7 mouse cellular contexts compared by ENCODE assay signal in the genomic region with DNA sequence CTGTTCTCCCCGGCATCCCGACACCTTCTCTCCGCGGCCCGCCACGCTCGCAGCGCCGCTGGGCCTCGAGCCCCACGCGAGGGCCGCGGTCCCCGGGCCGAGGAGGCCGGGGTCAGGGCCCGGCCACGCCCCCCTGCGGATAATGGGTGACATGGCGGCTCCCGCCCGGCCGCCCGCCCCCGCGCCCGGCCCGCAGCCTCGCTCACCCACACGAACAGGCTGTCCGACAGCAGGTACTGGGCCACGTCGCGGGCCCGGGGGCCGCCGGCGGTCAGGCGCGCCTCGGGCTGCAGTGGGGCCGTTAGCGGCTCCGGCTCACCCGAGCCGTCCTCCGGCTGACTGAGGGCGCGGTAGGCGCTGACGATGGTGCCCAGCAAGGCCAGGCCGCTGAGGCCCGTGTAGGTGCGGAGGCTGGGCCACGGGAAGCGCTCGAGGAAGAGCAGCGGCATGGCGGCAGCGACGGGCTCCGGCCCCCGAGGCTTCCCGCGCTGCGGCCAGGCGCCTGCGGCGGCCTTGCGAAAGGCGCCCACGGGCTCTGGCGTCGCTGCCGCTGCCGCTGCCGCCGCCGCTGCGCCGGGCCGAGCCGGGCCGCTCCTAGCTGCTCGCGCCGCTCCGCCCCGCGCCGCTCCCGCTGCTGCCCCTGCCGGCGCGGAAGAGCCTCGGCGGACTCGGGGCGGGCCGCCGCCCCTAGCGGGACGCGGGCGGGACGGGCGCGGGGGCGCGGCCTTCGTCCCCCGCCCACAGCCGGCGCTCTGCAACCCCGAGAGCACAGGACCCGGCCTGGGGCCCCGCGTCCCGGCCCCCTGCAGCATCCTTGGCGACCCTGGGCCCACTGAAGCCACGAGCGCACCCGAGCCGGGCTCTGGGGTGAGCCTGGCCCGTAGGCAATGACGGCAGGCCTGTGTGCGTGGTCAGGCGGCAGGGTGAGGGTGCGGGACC. TPM values are rescaled to one million over a fixed set of nuclear protein-coding genes. Genes with fewer than 3 reads are reported as not detected.
DNase-seq lines count a peak whose midpoint lies in the region; ATAC-seq lines count a peak whose summit lies in the region.

Gene Amfr, minus strand, starts transcription at position 830 of the 939 bp plus-strand sequence.

- H3K36me3 ChIP-seq in midbrain, embryonic 11.5 days (ENCODE audit: control insufficient read depth, insufficient read depth, low read length) = no peaks in the 10 kb centered on the region

- ATAC-seq in inflammation-experienced regulatory T-cells, adult 6 months = peak; percentile 68
- ATAC-seq in midbrain, embryonic 11.5 days (ENCODE audit: low FRiP score) = peak; percentile 93

- intact Hi-C loops in gastrocnemius, postnatal 14 days (cut with DNase I; ENCODE audit: low total_unique reads) = no loop called here
- intact Hi-C loops in left cerebral cortex, postnatal 4 days (cut with DNase I) = no loop called here

- peak within 1 kb of the TSS; percentile 92 for H3K4me3 ChIP-seq in midbrain, embryonic 11.5 days (ENCODE audit: low read depth, low read length)

- H3K4me1 ChIP-seq in midbrain, embryonic 11.5 days (ENCODE audit: control insufficient read depth, insufficient read depth, low read length) = peaks cover 21% of the 10 kb centered on the region

- no peaks in the 10 kb centered on the region for H3K9me3 ChIP-seq in midbrain, embryonic 11.5 days (ENCODE audit: control insufficient read depth, low read length)

- under 1% methylated on average over 80 of the region's 130 CpGs for WGBS in midbrain, embryonic 11.5 days

- H3K4me2 ChIP-seq in midbrain, embryonic 11.5 days = peak within 1 kb of the TSS; percentile 88

- DNase-seq in adrenal gland, adult 8-10 months = peak; percentile 40
- DNase-seq in embryo, embryonic 10.5 days (ENCODE audit: low spot score) = peak; percentile 82
- peak; percentile 69 for DNase-seq in gastrocnemius, postnatal 14 days
- DNase-seq in left cerebral cortex, postnatal 4 days = peak; percentile 75
- peak; percentile 97 for DNase-seq in midbrain, embryonic 11.5 days (ENCODE audit: low spot score, missing footprints)
- peak; percentile 45 for DNase-seq in skeletal muscle tissue, adult 2 months (ENCODE audit: low read depth, low spot score)

- H3K27me3 ChIP-seq in midbrain, embryonic 11.5 days (ENCODE audit: control insufficient read depth, insufficient read depth, low read length) = no peaks in the 10 kb centered on the region

- peak within 1 kb of the TSS; percentile 96 for H3K9ac ChIP-seq in midbrain, embryonic 11.5 days (ENCODE audit: low read length)

- H3K27ac ChIP-seq in midbrain, embryonic 11.5 days (ENCODE audit: low read depth, low read length) = peak within 1 kb of the TSS; percentile 90

RNA-seq across cellular contexts. Expression of gene Amfr, which starts in this region (rescaled TPM):
- 100 to 1,000 TPM; 211 to 343 (median 258) TPM for total RNA-seq in adrenal gland, adult 8-10 months (2022)
- 10 to 100 TPM; 69.7 to 70.6 TPM for total RNA-seq in gastrocnemius, postnatal 14 days (2021)
- 10 to 100 TPM; 20.3 to 38.5 (median 38.0) TPM for polyA plus RNA-seq in inflammation-experienced regulatory T-cells, adult 6 months (2017; shearing (Covaris generic))
- total RNA-seq in left cerebral cortex, postnatal 4 days (2021) = 100 to 1,000 TPM; 111 to 113 TPM
- polyA plus RNA-seq in midbrain, embryonic 11.5 days (2014; fragmentation: Nextera tagmentation; extraction: Ambion mirVana) = 56.8 and 64.7 TPM in 2 replicates

Comparison
In these comparisons a context has a peak if more than half of its experiments do, and no peak if none do; other contexts are left out.
1. Peak in every context shown above with its lines: DNase-seq, ATAC-seq, H3K4me3 ChIP-seq and H3K27ac ChIP-seq.
2. DNase-seq: peak in every context shown above with its lines; median percentile 97 in midbrain, embryonic 11.5 days; 82 in embryo, embryonic 10.5 days; 75 in left cerebral cortex, postnatal 4 days; 69 in gastrocnemius, postnatal 14 days; 45 in skeletal muscle tissue, adult 2 months; 40 in adrenal gland, adult 8-10 months.